Mouse (Mus musculus): ENCODE results near the gene Slc41a2. TPM values are rescaled to one million over a fixed set of nuclear protein-coding genes. Genes with fewer than 3 reads are reported as not detected.
"Not testable (repeated sequence)": the region's sequence is repeated elsewhere in the genome, so short reads cannot be mapped to it uniquely, and the experiment has no call there.

Slc41a2 gene
- polyA plus RNA-seq, 1 experiment, result 11.5 TPM

- 0 out of 2 replicates have a peak, but pooled peaks cover 2% of the 10 kb centered on the region for H3K4me1 ChIP-seq (ENCODE audit: control insufficient read depth, insufficient read depth, insufficient read length, low read length)
- WGBS, result 42% methylated on average over 5 of the region's 5 CpGs
- no peak for TF ChIP-seq CTCF (IDR thresholded peaks at IDR 0.05; ENCODE audit: extremely low read depth, insufficient read length, insufficient replicate concordance, low read depth, low read length)
- TF ChIP-seq POLR2A (IDR thresholded peaks at IDR 0.05; ENCODE audit: low read depth, low read length), result no peak
- H3K36me3 ChIP-seq (ENCODE audit: control insufficient read depth, insufficient read depth, low read length), result peaks cover 26% of the 10 kb centered on the region
- H3K27ac ChIP-seq (ENCODE audit: insufficient read depth, low read depth, low read length), result no peak overlapping the region
- H3K27me3 ChIP-seq (ENCODE audit: control insufficient read depth, insufficient read depth, low read length), result no peaks in the 10 kb centered on the region
- no peak overlapping the region for H3K4me3 ChIP-seq (ENCODE audit: low read depth, low read length)
These were observed 24.1 kb upstream of the Slc41a2 start for GRCm38 (mm10) chr10:83361643-83362382.

- peak overlapping the region; percentile 76 for H3K4me3 ChIP-seq (ENCODE audit: low read depth, low read length)
- peaks cover 14% of the 10 kb centered on the region for H3K36me3 ChIP-seq (ENCODE audit: control insufficient read depth, insufficient read depth, low read length)
- TF ChIP-seq CTCF (IDR thresholded peaks at IDR 0.05; ENCODE audit: extremely low read depth, insufficient read length, insufficient replicate concordance, low read depth, low read length) (no peak), POLR2A (IDR thresholded peaks at IDR 0.05; ENCODE audit: low read depth, low read length) (no peak)
- WGBS, result 1% methylated on average over 40 of the region's 40 CpGs
- 0 out of 2 replicates have a peak, but pooled peaks cover 2% of the 10 kb centered on the region for H3K4me1 ChIP-seq (ENCODE audit: control insufficient read depth, insufficient read depth, insufficient read length, low read length)
- H3K27ac ChIP-seq (ENCODE audit: insufficient read depth, low read depth, low read length), result no peak overlapping the region; the same call in 1 of the 2 replicates
- H3K27me3 ChIP-seq (ENCODE audit: control insufficient read depth, insufficient read depth, low read length), result no peaks in the 10 kb centered on the region
These were observed 22.7 kb upstream of the Slc41a2 start for GRCm38 (mm10) chr10:83360356-83360755.

DNA sequence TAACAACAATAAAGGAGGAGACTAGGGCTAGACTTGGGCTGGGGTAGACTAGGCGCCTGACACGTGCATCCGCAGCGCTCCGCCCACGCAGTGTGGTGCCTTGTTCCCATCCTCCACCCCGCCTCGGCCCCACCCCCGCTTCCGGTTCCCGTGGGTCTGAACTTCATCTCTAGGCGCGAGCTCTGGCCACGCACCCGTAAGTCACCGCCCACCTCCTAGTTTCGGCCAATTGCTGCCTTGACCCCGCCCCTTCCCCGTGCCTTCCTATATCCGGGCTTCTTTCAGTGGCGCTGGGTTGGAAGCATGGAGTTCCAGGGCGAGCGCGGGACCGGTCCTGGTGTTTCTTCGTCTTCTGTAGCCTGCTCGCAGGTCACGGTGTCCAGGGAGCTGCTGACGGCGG is 22.3 kb upstream of the Slc41a2 start, which contains the start of gene D10Wsu102e:
D10Wsu102e (plus strand) TSS at position 266 of the 400 bp plus-strand sequence.
- peak; percentile 50 for TF ChIP-seq POLR2A (IDR thresholded peaks at IDR 0.05; ENCODE audit: low read depth, low read length)
- no peak for TF ChIP-seq CTCF (IDR thresholded peaks at IDR 0.05; ENCODE audit: extremely low read depth, insufficient read length, insufficient replicate concordance, low read depth, low read length)
- WGBS, result under 1% methylated on average over 30 of the region's 30 CpGs
- Histone ChIP-seq H3K4me1 (ENCODE audit: control insufficient read depth, insufficient read depth, insufficient read length, low read length) (0 out of 2 replicates have a peak, but pooled peaks cover 2% of the 10 kb centered on the region), H3K36me3 (ENCODE audit: control insufficient read depth, insufficient read depth, low read length) (peaks cover 13% of the 10 kb centered on the region), H3K27ac (ENCODE audit: insufficient read depth, low read depth, low read length) (peak within 1 kb of the TSS; percentile 17; the same call in 1 of the 2 replicates), H3K27me3 (ENCODE audit: control insufficient read depth, insufficient read depth, low read length) (no peaks in the 10 kb centered on the region), H3K4me3 (ENCODE audit: low read depth, low read length) (peak within 1 kb of the TSS; percentile 76)

DNA sequence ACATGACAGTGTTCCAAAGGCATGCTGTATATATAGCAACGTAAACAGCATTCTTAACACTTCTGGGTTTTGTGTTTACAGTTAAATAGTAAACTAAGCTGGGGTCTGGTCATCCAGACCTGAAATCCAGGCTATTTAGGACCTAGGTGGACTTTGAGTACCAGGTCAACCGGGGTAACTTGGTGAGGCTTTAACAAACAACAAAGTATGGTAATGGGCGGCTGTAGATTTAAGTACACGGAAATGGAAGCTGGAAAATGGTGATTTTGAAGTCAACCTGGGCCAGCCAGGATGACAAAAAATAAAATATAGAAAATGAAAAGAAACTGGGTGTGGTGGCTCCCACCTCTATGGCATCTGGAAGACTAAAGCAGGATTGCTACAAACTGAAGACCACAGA is 21.8 kb upstream of the Slc41a2 start:
- Histone ChIP-seq H3K36me3 (ENCODE audit: control insufficient read depth, insufficient read depth, low read length) (peaks cover 11% of the 10 kb centered on the region), H3K27ac (ENCODE audit: insufficient read depth, low read depth, low read length) (peak overlapping the region; percentile 17; the same call in 1 of the 2 replicates), H3K4me3 (ENCODE audit: low read depth, low read length) (peak overlapping the region; percentile 76; the same call in 1 of the 2 replicates), H3K27me3 (ENCODE audit: control insufficient read depth, insufficient read depth, low read length) (no peaks in the 10 kb centered on the region), H3K4me1 (ENCODE audit: control insufficient read depth, insufficient read depth, insufficient read length, low read length) (0 out of 2 replicates have a peak, but pooled peaks cover 2% of the 10 kb centered on the region)
- WGBS, result 49% methylated on average over 4 of the region's 4 CpGs
- TF ChIP-seq POLR2A (IDR thresholded peaks at IDR 0.05; ENCODE audit: low read depth, low read length) (no peak), CTCF (IDR thresholded peaks at IDR 0.05; ENCODE audit: extremely low read depth, insufficient read length, insufficient replicate concordance, low read depth, low read length) (no peak)

- no peak for TF ChIP-seq CTCF (IDR thresholded peaks at IDR 0.05; ENCODE audit: extremely low read depth, insufficient read length, insufficient replicate concordance, low read depth, low read length)
- TF ChIP-seq POLR2A (IDR thresholded peaks at IDR 0.05; ENCODE audit: low read depth, low read length), result no peak
- Histone ChIP-seq H3K4me3 (ENCODE audit: low read depth, low read length) (no peak overlapping the region), H3K27me3 (ENCODE audit: control insufficient read depth, insufficient read depth, low read length) (no peaks in the 10 kb centered on the region), H3K27ac (ENCODE audit: insufficient read depth, low read depth, low read length) (no peak overlapping the region), H3K4me1 (ENCODE audit: control insufficient read depth, insufficient read depth, insufficient read length, low read length) (0 out of 2 replicates have a peak, but pooled peaks cover 2% of the 10 kb centered on the region), H3K36me3 (ENCODE audit: control insufficient read depth, insufficient read depth, low read length) (no peaks in the 10 kb centered on the region)
- 89% methylated on average over 12 of the region's 12 CpGs for WGBS
These were observed 18.7 kb upstream of the Slc41a2 start for GRCm38 (mm10) chr10:83356416-83356815.

- TF ChIP-seq POLR2A (IDR thresholded peaks at IDR 0.05; ENCODE audit: low read depth, low read length), result no peak
These were observed 16.6 kb upstream of the Slc41a2 start for GRCm38 (mm10) chr10:83354333-83354719.

DNA sequence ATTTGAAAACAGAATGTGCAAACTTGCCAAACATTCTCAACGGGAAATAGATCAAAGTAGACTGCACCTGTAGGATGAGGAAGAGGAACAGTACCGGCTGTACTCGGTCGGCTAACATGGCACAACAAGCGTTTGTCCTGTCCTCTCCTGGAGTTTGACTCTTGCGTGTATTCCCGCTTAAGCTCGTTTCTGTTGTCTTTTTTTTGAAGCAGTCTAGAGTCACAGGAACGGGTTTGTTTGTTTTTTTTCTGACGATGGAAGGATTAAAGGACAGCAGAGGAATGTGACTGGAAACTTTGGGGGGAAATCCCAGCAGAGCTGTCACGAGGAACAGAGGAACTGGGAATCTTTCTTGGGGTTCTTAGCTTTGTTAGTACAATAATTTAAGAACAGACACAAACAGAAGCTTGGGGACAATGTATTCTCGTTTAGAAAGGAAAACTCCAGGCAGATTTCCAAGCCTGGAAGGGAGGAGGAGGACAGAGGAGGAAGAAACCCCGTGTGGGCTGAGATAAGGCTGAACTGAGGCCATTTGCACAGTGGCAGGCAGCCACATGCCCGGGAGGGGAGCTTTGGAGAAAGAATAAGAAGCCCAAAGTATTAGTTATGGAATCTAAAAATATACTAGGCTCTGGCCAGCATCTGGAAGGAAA is 16.1 kb upstream of the Slc41a2 start:
- TF ChIP-seq POLR2A (IDR thresholded peaks at IDR 0.05; ENCODE audit: low read depth, low read length) (no peak), CTCF (IDR thresholded peaks at IDR 0.05; ENCODE audit: extremely low read depth, insufficient read length, insufficient replicate concordance, low read depth, low read length) (no peak)
- no peak overlapping the region for H3K4me3 ChIP-seq (ENCODE audit: low read depth, low read length)
- 9% methylated on average over 14 of the region's 14 CpGs for WGBS

More at GRCm38 (mm10) chr10:83354333-83354719, 16.6 kb upstream of the Slc41a2 start:
- no peak overlapping the region for H3K27ac ChIP-seq (ENCODE audit: insufficient read depth, low read depth, low read length)
- no peaks in the 10 kb centered on the region for H3K27me3 ChIP-seq (ENCODE audit: control insufficient read depth, insufficient read depth, low read length)
- no peaks in the 10 kb centered on the region for H3K4me1 ChIP-seq (ENCODE audit: control insufficient read depth, insufficient read depth, insufficient read length, low read length)
- WGBS, result 50% methylated on average over 8 of the region's 8 CpGs
- H3K4me3 ChIP-seq (ENCODE audit: low read depth, low read length), result no peak overlapping the region
- no peaks in the 10 kb centered on the region for H3K36me3 ChIP-seq (ENCODE audit: control insufficient read depth, insufficient read depth, low read length)

GRCm38 (mm10) chr10:83351779-83352178 is 14.1 kb upstream of the Slc41a2 start:
- H3K4me3 ChIP-seq (ENCODE audit: low read depth, low read length); H3K27me3 ChIP-seq (ENCODE audit: control insufficient read depth, insufficient read depth, low read length); H3K27ac ChIP-seq (ENCODE audit: insufficient read depth, low read depth, low read length); H3K36me3 ChIP-seq (ENCODE audit: control insufficient read depth, insufficient read depth, low read length); H3K4me1 ChIP-seq (ENCODE audit: control insufficient read depth, insufficient read depth, insufficient read length, low read length): not testable (repeated sequence)
- 79% methylated on average over 4 of the region's 4 CpGs for WGBS

More for the DNA sequence above, 16.1 kb upstream of the Slc41a2 start:
- no peaks in the 10 kb centered on the region for H3K27me3 ChIP-seq (ENCODE audit: control insufficient read depth, insufficient read depth, low read length)
- H3K36me3 ChIP-seq (ENCODE audit: control insufficient read depth, insufficient read depth, low read length), result no peaks in the 10 kb centered on the region
- no peaks in the 10 kb centered on the region for H3K4me1 ChIP-seq (ENCODE audit: control insufficient read depth, insufficient read depth, insufficient read length, low read length)
- no peak overlapping the region for H3K27ac ChIP-seq (ENCODE audit: insufficient read depth, low read depth, low read length)

All from small intestine, adult 2 months (tissue).